ENCODE assay signal across 16 mouse cellular contexts in genomic region chr4:154943323-154944039, GRCm38 (mm10). TPM values are rescaled to one million over a fixed set of nuclear protein-coding genes. Genes with fewer than 3 reads are reported as not detected.
DNase-seq lines count a peak whose midpoint lies in the region; ATAC-seq and TF ChIP-seq lines count a peak whose summit lies in the region.
"Had no signal": no experiment of that assay in that cellular context is flagged by ENCODE, and none has a peak within 500 bp of the region (broad histone marks: within the 10 kb centered on the region; RNA-seq: fewer than 3 reads in every experiment).

No protein-coding gene starts in this region.

- no peaks in the 10 kb centered on the region for H3K36me3 ChIP-seq in forebrain, embryonic 10.5 days (replicated peaks)
- no peaks in the 10 kb centered on the region for H3K36me3 ChIP-seq in forebrain, embryonic 16.5 days (ENCODE audit: control insufficient read depth, insufficient read depth)
- H3K36me3 ChIP-seq in midbrain, embryonic 12.5 days, result no peaks in the 10 kb centered on the region
- no peaks in the 10 kb centered on the region for H3K36me3 ChIP-seq in midbrain, postnatal 0 days (ENCODE audit: insufficient read depth, low read length)
- H3K36me3 ChIP-seq in liver, postnatal 0 days (replicated peaks; ENCODE audit: insufficient read depth, low read length), result no peaks in the 10 kb centered on the region
- H3K36me3 ChIP-seq: embryonic facial prominence, embryonic 13.5 days; hindbrain, embryonic 13.5 days; limb, embryonic 15.5 days; neural tube, embryonic 13.5 days had no signal

- no peak for DNase-seq in forebrain, embryonic 10.5 days (ENCODE audit: extremely low spot score, low spot score)
- DNase-seq in midbrain, postnatal 0 days (ENCODE audit: low spot score), result no peak
- DNase-seq in liver, postnatal 0 days, result no peak
- no peak for DNase-seq in left cerebral cortex, postnatal 4 days
- DNase-seq in lung, postnatal 4 days, result no peak

- intact Hi-C loops in left cerebral cortex, postnatal 4 days (cut with DNase I), result loop anchor here (10.0 kb wide), 1 partner anchor 69 kb away; no protein-coding TSS in a partner anchor

- TF ChIP-seq CTCF in midbrain, postnatal 0 days (IDR thresholded peaks at IDR 0.05), result no peak
- TF ChIP-seq CTCF in bone marrow, adult 2 months (IDR thresholded peaks at IDR 0.05; ENCODE audit: control insufficient read depth, insufficient read depth, low read length), result no peak
- no peak for TF ChIP-seq CTCF in liver, postnatal 0 days (IDR thresholded peaks at IDR 0.05; ENCODE audit: low read depth)

- no peak overlapping the region for H3K9ac ChIP-seq in forebrain, embryonic 16.5 days (replicated peaks; ENCODE audit: low read depth, low read length)
- no peak overlapping the region for H3K9ac ChIP-seq in midbrain, embryonic 12.5 days (replicated peaks)
- H3K9ac ChIP-seq in midbrain, postnatal 0 days (replicated peaks; ENCODE audit: low read length, poor library complexity, severe bottlenecking), result no peak overlapping the region
- no peak overlapping the region for H3K9ac ChIP-seq in liver, postnatal 0 days (replicated peaks)
- H3K9ac ChIP-seq: embryonic facial prominence, embryonic 13.5 days; hindbrain, embryonic 13.5 days; limb, embryonic 15.5 days; neural tube, embryonic 13.5 days had no signal

- peaks cover 43% of the 10 kb centered on the region for H3K4me1 ChIP-seq in forebrain, embryonic 10.5 days
- H3K4me1 ChIP-seq in forebrain, embryonic 16.5 days (replicated peaks; ENCODE audit: control insufficient read depth, insufficient read depth, low read length), result peaks cover 15% of the 10 kb centered on the region
- H3K4me1 ChIP-seq in midbrain, embryonic 12.5 days, result peaks cover 38% of the 10 kb centered on the region
- peaks cover 7% of the 10 kb centered on the region; the same call in 1 of the 2 replicates for H3K4me1 ChIP-seq in midbrain, postnatal 0 days (ENCODE audit: insufficient read depth, low read length)
- H3K4me1 ChIP-seq in bone marrow, adult 2 months (ENCODE audit: control insufficient read depth, insufficient read depth, low read length), result peaks cover 6% of the 10 kb centered on the region
- peaks cover 12% of the 10 kb centered on the region; the same call in 1 of the 2 replicates for H3K4me1 ChIP-seq in liver, postnatal 0 days (ENCODE audit: insufficient read depth)

- H3K4me3 ChIP-seq in forebrain, embryonic 10.5 days, result no peak overlapping the region
- H3K4me3 ChIP-seq in forebrain, embryonic 16.5 days (replicated peaks; ENCODE audit: low read length), result no peak overlapping the region
- no peak overlapping the region for H3K4me3 ChIP-seq in midbrain, embryonic 12.5 days
- no peak overlapping the region for H3K4me3 ChIP-seq in midbrain, postnatal 0 days (ENCODE audit: low read depth, low read length)
- H3K4me3 ChIP-seq in bone marrow, adult 2 months (replicated peaks; ENCODE audit: control insufficient read depth, low read depth, low read length), result no peak overlapping the region
- no peak overlapping the region for H3K4me3 ChIP-seq in liver, postnatal 0 days (ENCODE audit: low read depth, low read length)
- H3K4me3 ChIP-seq: embryonic facial prominence, embryonic 13.5 days; hindbrain, embryonic 13.5 days; limb, embryonic 15.5 days; neural tube, embryonic 13.5 days had no signal

- TF ChIP-seq EP300 in liver, postnatal 0 days (IDR thresholded peaks at IDR 0.05; ENCODE audit: low read depth), result no peak

- H3K9me3 ChIP-seq in forebrain, embryonic 10.5 days, result no peaks in the 10 kb centered on the region
- H3K9me3 ChIP-seq in forebrain, embryonic 16.5 days (ENCODE audit: control insufficient read depth, low read length), result no peaks in the 10 kb centered on the region
- no peaks in the 10 kb centered on the region for H3K9me3 ChIP-seq in midbrain, embryonic 12.5 days
- H3K9me3 ChIP-seq in midbrain, postnatal 0 days (ENCODE audit: low read length), result no peaks in the 10 kb centered on the region
- no peaks in the 10 kb centered on the region for H3K9me3 ChIP-seq in liver, postnatal 0 days (ENCODE audit: low read length)
- H3K9me3 ChIP-seq: embryonic facial prominence, embryonic 13.5 days; hindbrain, embryonic 13.5 days; limb, embryonic 15.5 days; neural tube, embryonic 13.5 days had no signal

- no peak overlapping the region for H3K4me2 ChIP-seq in forebrain, embryonic 16.5 days (ENCODE audit: low read length)
- 0 out of 2 replicates have a peak overlapping the region, but pooled peaks have one; percentile 19 for H3K4me2 ChIP-seq in midbrain, embryonic 12.5 days (replicated peaks)
- no peak overlapping the region for H3K4me2 ChIP-seq in midbrain, postnatal 0 days (ENCODE audit: low read depth, low read length, poor library complexity, severe bottlenecking)
- no peak overlapping the region for H3K4me2 ChIP-seq in liver, postnatal 0 days (ENCODE audit: low read depth, low read length)
- H3K4me2 ChIP-seq: embryonic facial prominence, embryonic 13.5 days; hindbrain, embryonic 13.5 days; limb, embryonic 15.5 days; neural tube, embryonic 13.5 days had no signal

- 91% methylated on average over 6 of the region's 6 CpGs for WGBS in forebrain, embryonic 10.5 days
- WGBS in forebrain, embryonic 16.5 days, result 94% methylated on average over 6 of the region's 6 CpGs
- 93% methylated on average over 6 of the region's 6 CpGs for WGBS in midbrain, embryonic 12.5 days
- 89% methylated on average over 6 of the region's 6 CpGs for WGBS in midbrain, postnatal 0 days
- WGBS in bone marrow, adult 2 months, result 82% methylated on average over 6 of the region's 6 CpGs
- WGBS in liver, postnatal 0 days (ENCODE audit: insufficient replicate concordance), result 75% methylated on average over 6 of the region's 6 CpGs

- ATAC-seq in forebrain, embryonic 16.5 days, result no peak
- no peak for ATAC-seq in midbrain, embryonic 12.5 days (ENCODE audit: low FRiP score, low read depth)
- ATAC-seq in midbrain, postnatal 0 days (ENCODE audit: low FRiP score), result no peak
- no peak for ATAC-seq in liver, postnatal 0 days

- no peak for TF ChIP-seq POLR2A in bone marrow, adult 2 months (IDR thresholded peaks at IDR 0.05; ENCODE audit: borderline replicate concordance, control insufficient read depth, low read depth, low read length)

- H3K27ac ChIP-seq in forebrain, embryonic 10.5 days, result peak overlapping the region; percentile 58; the same call in 1 of the 2 replicates
- H3K27ac ChIP-seq in forebrain, embryonic 16.5 days (ENCODE audit: low read length), result no peak overlapping the region
- H3K27ac ChIP-seq in midbrain, embryonic 12.5 days (replicated peaks), result no peak overlapping the region
- no peak overlapping the region for H3K27ac ChIP-seq in midbrain, postnatal 0 days (ENCODE audit: low read depth, low read length)
- peak overlapping the region; percentile 31 for H3K27ac ChIP-seq in bone marrow, adult 2 months (ENCODE audit: control insufficient read depth, insufficient read depth, low read depth, low read length, poor library complexity)
- H3K27ac ChIP-seq in liver, postnatal 0 days (ENCODE audit: low read depth), result peak overlapping the region; percentile 41
- H3K27ac ChIP-seq: embryonic facial prominence, embryonic 13.5 days; hindbrain, embryonic 13.5 days; limb, embryonic 15.5 days; neural tube, embryonic 13.5 days had no signal

- peaks cover 5% of the 10 kb centered on the region; the same call in 1 of the 2 replicates for H3K27me3 ChIP-seq in forebrain, embryonic 10.5 days (ENCODE audit: poor library complexity, severe bottlenecking)
- H3K27me3 ChIP-seq in forebrain, embryonic 16.5 days (replicated peaks; ENCODE audit: control insufficient read depth, insufficient read depth, low read length), result no peaks in the 10 kb centered on the region
- H3K27me3 ChIP-seq in midbrain, embryonic 12.5 days, result no peaks in the 10 kb centered on the region
- H3K27me3 ChIP-seq in midbrain, postnatal 0 days (ENCODE audit: insufficient read depth, low read length), result no peaks in the 10 kb centered on the region
- H3K27me3 ChIP-seq in liver, postnatal 0 days (ENCODE audit: insufficient read depth, low read length), result peaks cover 8% of the 10 kb centered on the region; the same call in 1 of the 2 replicates
- H3K27me3 ChIP-seq: hindbrain, embryonic 13.5 days had no signal

RNA-seq across cellular contexts. Expression of gene Tnfrsf14, which starts 15.1 kb away (rescaled TPM):
- 0.68 and 0.93 TPM in 2 replicates for polyA plus RNA-seq in forebrain, embryonic 10.5 days (2016; fragmentation: Nextera tagmentation; extraction: Ambion mirVana)
- 0.27 TPM in 1 of 2 replicates, not detected in the other for polyA plus RNA-seq in forebrain, embryonic 16.5 days (2015; fragmentation: Nextera tagmentation; extraction: Ambion mirVana)
- 0.78 and 1.0 TPM in 2 replicates for polyA plus RNA-seq in midbrain, embryonic 12.5 days (2016; fragmentation: Nextera tagmentation; extraction: Ambion mirVana)
- total RNA-seq in midbrain, postnatal 0 days (2014; rRNA removed), result 1.1 and 2.3 TPM in 2 replicates
- polyA plus RNA-seq in midbrain, postnatal 0 days (2015; fragmentation: Nextera tagmentation; extraction: Ambion mirVana), result not detected in 2 replicates
- 155 and 183 TPM in 2 replicates for polyA plus RNA-seq in bone marrow, adult 2 months (2011; ENCODE audit: insufficient read depth, insufficient read length, low replicate concordance, missing spikeins)
- polyA plus RNA-seq in liver, postnatal 0 days (2015; fragmentation: Nextera tagmentation; extraction: Ambion mirVana), result 17.2 and 20.0 TPM in 2 replicates
- total RNA-seq in left cerebral cortex, postnatal 4 days (2021), result 1 to 10 TPM in 1 of 2 experiments, under 1 TPM in 1; 0.58 to 1.1 TPM
- polyA plus RNA-seq: midbrain, embryonic 14.5 days had no signal

RNA-seq across cellular contexts. Expression of gene Hes5, which starts 17.2 kb away (rescaled TPM):
- polyA plus RNA-seq in forebrain, embryonic 10.5 days (2016; fragmentation: Nextera tagmentation; extraction: Ambion mirVana), result 272 and 295 TPM in 2 replicates
- 91.4 and 100 TPM in 2 replicates for polyA plus RNA-seq in forebrain, embryonic 16.5 days (2015; fragmentation: Nextera tagmentation; extraction: Ambion mirVana)
- polyA plus RNA-seq in midbrain, embryonic 12.5 days (2016; fragmentation: Nextera tagmentation; extraction: Ambion mirVana), result 800 and 870 TPM in 2 replicates
- 111 and 115 TPM in 2 replicates for total RNA-seq in midbrain, postnatal 0 days (2014; rRNA removed)
- 165 and 180 TPM in 2 replicates for polyA plus RNA-seq in midbrain, postnatal 0 days (2015; fragmentation: Nextera tagmentation; extraction: Ambion mirVana)
- not detected in 2 replicates for polyA plus RNA-seq in bone marrow, adult 2 months (2011; ENCODE audit: insufficient read depth, insufficient read length, low replicate concordance, missing spikeins)
- 0.15 and 0.21 TPM in 2 replicates for polyA plus RNA-seq in liver, postnatal 0 days (2015; fragmentation: Nextera tagmentation; extraction: Ambion mirVana)
- total RNA-seq in left cerebral cortex, postnatal 4 days (2021), result 10 to 100 TPM; 56.8 to 74.5 TPM
- total RNA-seq: adrenal gland, postnatal 14 days; gastrocnemius, postnatal 25 days; heart, postnatal 10 days had no signal

RNA-seq across cellular contexts. Expression of gene Pank4, which starts 20.4 kb away (rescaled TPM):
- 46.8 and 51.8 TPM in 2 replicates for polyA plus RNA-seq in forebrain, embryonic 10.5 days (2016; fragmentation: Nextera tagmentation; extraction: Ambion mirVana)
- 47.1 and 47.3 TPM in 2 replicates for polyA plus RNA-seq in forebrain, embryonic 16.5 days (2015; fragmentation: Nextera tagmentation; extraction: Ambion mirVana)
- 48.5 and 50.2 TPM in 2 replicates for polyA plus RNA-seq in midbrain, embryonic 12.5 days (2016; fragmentation: Nextera tagmentation; extraction: Ambion mirVana)
- total RNA-seq in midbrain, postnatal 0 days (2014; rRNA removed), result 36.7 and 39.8 TPM in 2 replicates
- polyA plus RNA-seq in midbrain, postnatal 0 days (2015; fragmentation: Nextera tagmentation; extraction: Ambion mirVana), result 27.3 and 28.8 TPM in 2 replicates
- polyA plus RNA-seq in bone marrow, adult 2 months (2011; ENCODE audit: insufficient read depth, insufficient read length, low replicate concordance, missing spikeins), result 29.7 and 30.3 TPM in 2 replicates
- 10.9 and 11.4 TPM in 2 replicates for polyA plus RNA-seq in liver, postnatal 0 days (2015; fragmentation: Nextera tagmentation; extraction: Ambion mirVana)
- total RNA-seq in left cerebral cortex, postnatal 4 days (2021), result 10 to 100 TPM; 34.5 to 39.8 TPM

RNA-seq across cellular contexts. Expression of gene Fam213b, which starts 44.5 kb away (rescaled TPM):
- polyA plus RNA-seq in forebrain, embryonic 10.5 days (2016; fragmentation: Nextera tagmentation; extraction: Ambion mirVana), result 36.1 and 36.3 TPM in 2 replicates
- 32.4 and 42.0 TPM in 2 replicates for polyA plus RNA-seq in forebrain, embryonic 16.5 days (2015; fragmentation: Nextera tagmentation; extraction: Ambion mirVana)
- 33.2 and 36.0 TPM in 2 replicates for polyA plus RNA-seq in midbrain, embryonic 12.5 days (2016; fragmentation: Nextera tagmentation; extraction: Ambion mirVana)
- 34.9 and 36.6 TPM in 2 replicates for total RNA-seq in midbrain, postnatal 0 days (2014; rRNA removed)
- 73.3 and 90.9 TPM in 2 replicates for polyA plus RNA-seq in midbrain, postnatal 0 days (2015; fragmentation: Nextera tagmentation; extraction: Ambion mirVana)
- 16.6 and 32.5 TPM in 2 replicates for polyA plus RNA-seq in bone marrow, adult 2 months (2011; ENCODE audit: insufficient read depth, insufficient read length, low replicate concordance, missing spikeins)
- polyA plus RNA-seq in liver, postnatal 0 days (2015; fragmentation: Nextera tagmentation; extraction: Ambion mirVana), result 5.9 and 6.5 TPM in 2 replicates
- 10 to 100 TPM; 19.5 to 19.8 TPM for total RNA-seq in left cerebral cortex, postnatal 4 days (2021)

Comparison
In these comparisons a context has a peak if more than half of its experiments do, and no peak if none do; other contexts are left out.
1. H3K27ac ChIP-seq: peak in forebrain, embryonic 10.5 days (single experiment), bone marrow, adult 2 months (single experiment) and liver, postnatal 0 days (single experiment); none in forebrain, embryonic 16.5 days (single experiment), midbrain, embryonic 12.5 days (single experiment) and midbrain, postnatal 0 days (single experiment).
2. RNA of gene Hes5, which starts 17.2 kb away (polyA plus RNA-seq): 800 to 870 TPM in midbrain, embryonic 12.5 days, 272 to 295 TPM in forebrain, embryonic 10.5 days, 165 to 180 TPM in midbrain, postnatal 0 days and 91.4 to 100 TPM in forebrain, embryonic 16.5 days; not detected in bone marrow, adult 2 months and 0.15 to 0.21 TPM in liver, postnatal 0 days; every median in the first group is over 10 times any median in the second.